Mouse (Mus musculus) MEL (cell line): ENCODE measurements at regions not wholly inside any gene's neighbourhood (a gene's known extent, or its start where the extent isn't known, plus 50 kb on each side); places are given as distances from the start of the nearest gene placed in this dataset.

Experiments used
- DNase-seq: peaks from one replicate; pipeline ENCODE4 v3.0.0; 2011; ENCODE audit warnings: low read depth, low spot score
- H3K27ac ChIP-seq: 2 replicates; pipeline ENCODE4 v1.5.1; 2012; ENCODE audit warnings: low read depth, mild to moderate bottlenecking, control low read depth, low read length, moderate library complexity; ENCODE audit not compliant: control insufficient read depth
- H3K27me3 ChIP-seq, 2 experiments: fragments of 150-350 bp in 1 of 2; sonication (generic) in 1 of 2; 2 replicates each; pipeline ENCODE4 v1.6.1; 2012; ENCODE audit warnings: low read length in 2 of 2, mild to moderate bottlenecking in 2 of 2, improper control_type of control experiment in 1 of 2, moderate library complexity in 1 of 2; ENCODE audit not compliant: insufficient read depth in 2 of 2, control insufficient read depth in 1 of 2
- H3K36me3 ChIP-seq, 2 experiments: 2 replicates each; pipeline ENCODE4 v1.6.1; 2012 to 2014; ENCODE audit warnings: low read length in 2 of 2, improper control_type of control experiment in 1 of 2, inconsistent platforms in 1 of 2, mild to moderate bottlenecking in 1 of 2; ENCODE audit not compliant: insufficient read depth in 2 of 2, control insufficient read depth in 1 of 2
- H3K4me1 ChIP-seq, 2 experiments: fragments of 150-350 bp in 1 of 2; sonication (generic) in 1 of 2; 2 replicates each; pipeline ENCODE4 v1.6.1; 2012; ENCODE audit warnings: low read length in 2 of 2, improper control_type of control experiment in 1 of 2, mild to moderate bottlenecking in 1 of 2; ENCODE audit not compliant: insufficient read depth in 2 of 2, control insufficient read depth in 1 of 2
- H3K4me3 ChIP-seq, 2 experiments: fragments of 150-350 bp in 1 of 2; sonication (generic) in 1 of 2; 2 replicates each; pipeline ENCODE4 v1.5.1; 2012; ENCODE audit warnings: low read depth in 2 of 2, low read length in 2 of 2, mild to moderate bottlenecking in 2 of 2, moderate library complexity in 2 of 2, control low read depth in 1 of 2, improper control_type of control experiment in 1 of 2; ENCODE audit not compliant: control insufficient read depth in 1 of 2, insufficient read depth in 1 of 2
- H3K79me2 ChIP-seq: 2 replicates; pipeline ENCODE4 v1.6.1; 2012; ENCODE audit warnings: mild to moderate bottlenecking, low read length, moderate library complexity; ENCODE audit not compliant: control insufficient read depth, poor library complexity, insufficient read depth
- H3K9ac ChIP-seq: 2 replicates; pipeline ENCODE4 v1.6.1; 2012; ENCODE audit warnings: low read depth, mild to moderate bottlenecking, control low read depth, low read length, moderate library complexity; ENCODE audit not compliant: control insufficient read depth, poor library complexity, severe bottlenecking
- H3K9me3 ChIP-seq: fragments of 150-350 bp; sonication (generic); replicated peaks from 2 replicates; pipeline ENCODE4 v1.6.1; 2012; ENCODE audit warnings: mild to moderate bottlenecking, low read length, improper control_type of control experiment, moderate library complexity; ENCODE audit not compliant: insufficient read depth
- BHLHE40 ChIP-seq: IDR thresholded peaks from 2 replicates; pipeline ENCODE4 v1.6.1; 2012; ENCODE audit warnings: low read depth, mild to moderate bottlenecking, inconsistent platforms, low read length, improper control_type of control experiment, borderline replicate concordance
- CHD1 ChIP-seq: IDR thresholded peaks from 2 replicates; pipeline ENCODE4 v1.6.1; 2012; ENCODE audit warnings: low read depth, mild to moderate bottlenecking, inconsistent platforms, low read length, improper control_type of control experiment
- E2F4 ChIP-seq: IDR thresholded peaks from 2 replicates; pipeline ENCODE4 v1.6.1; 2011; ENCODE audit warnings: low read depth, low read length, improper control_type of control experiment, borderline replicate concordance
- ELF1 ChIP-seq: IDR thresholded peaks from 2 replicates; pipeline ENCODE4 v1.6.1; 2014; ENCODE audit warnings: low read depth, mild to moderate bottlenecking, inconsistent platforms, low read length, improper control_type of control experiment, moderate library complexity
- GABPA ChIP-seq: IDR thresholded peaks from 2 replicates; pipeline ENCODE4 v1.6.1; 2012; ENCODE audit warnings: low read depth, mild to moderate bottlenecking, inconsistent platforms, low read length, improper control_type of control experiment, moderate library complexity
- HCFC1 ChIP-seq: IDR thresholded peaks from 2 replicates; pipeline ENCODE4 v1.6.1; 2012; ENCODE audit warnings: low read depth, mild to moderate bottlenecking, inconsistent platforms, low read length, improper control_type of control experiment, moderate library complexity
- MAX ChIP-seq: IDR thresholded peaks from 2 replicates; pipeline ENCODE4 v1.6.1; 2011; ENCODE audit warnings: low read length, improper control_type of control experiment
- MAZ ChIP-seq: IDR thresholded peaks from 2 replicates; pipeline ENCODE4 v1.6.1; 2012; ENCODE audit warnings: low read depth, mild to moderate bottlenecking, inconsistent platforms, low read length, improper control_type of control experiment
- MYB ChIP-seq: IDR thresholded peaks from 2 replicates; pipeline ENCODE4 v1.6.1; 2011; ENCODE audit warnings: mild to moderate bottlenecking, low read depth, low read length, improper control_type of control experiment
- POLR2A ChIP-seq, 2 experiments: IDR thresholded peaks; 2 replicates each; pipeline ENCODE4 v1.6.1; 2011 to 2012; ENCODE audit warnings: low read length in 2 of 2, mild to moderate bottlenecking in 2 of 2, control low read depth in 1 of 2, improper control_type of control experiment in 1 of 2, low read depth in 1 of 2, moderate library complexity in 1 of 2; ENCODE audit not compliant: control insufficient read depth in 1 of 2, insufficient read depth in 1 of 2, poor library complexity in 1 of 2
- POLR2AphosphoS2 ChIP-seq: IDR thresholded peaks from 2 replicates; pipeline ENCODE4 v1.6.1; 2011; ENCODE audit warnings: low read length, improper control_type of control experiment
- RAD21 ChIP-seq: IDR thresholded peaks from 2 replicates; pipeline ENCODE4 v1.6.1; 2011; ENCODE audit warnings: mild to moderate bottlenecking, low read depth, low read length, improper control_type of control experiment
- SMC3 ChIP-seq: IDR thresholded peaks from 2 replicates; pipeline ENCODE4 v1.6.1; 2011; ENCODE audit warnings: low read depth, low read length, improper control_type of control experiment
- TAL1 ChIP-seq: IDR thresholded peaks from 2 replicates; pipeline ENCODE4 v1.6.1; 2012; ENCODE audit warnings: mild to moderate bottlenecking, inconsistent platforms, low read length, moderate library complexity, mixed read lengths
- TCF12 ChIP-seq: IDR thresholded peaks from 2 replicates; pipeline ENCODE4 v1.6.1; 2014; ENCODE audit warnings: low read depth, mild to moderate bottlenecking, inconsistent platforms, low read length, improper control_type of control experiment, moderate library complexity
- UBTF ChIP-seq: IDR thresholded peaks from 2 replicates; pipeline ENCODE4 v1.6.1; 2012; ENCODE audit warnings: low read depth, mild to moderate bottlenecking, inconsistent platforms, low read length, improper control_type of control experiment, moderate library complexity, borderline replicate concordance; ENCODE audit not compliant: insufficient read depth
- USF2 ChIP-seq, 2 experiments: IDR thresholded peaks; 2 replicates each; pipeline ENCODE4 v1.6.1; 2011 to 2012; ENCODE audit warnings: improper control_type of control experiment in 2 of 2, low read length in 2 of 2, borderline replicate concordance in 1 of 2, inconsistent platforms in 1 of 2, low read depth in 1 of 2, mild to moderate bottlenecking in 1 of 2; ENCODE audit not compliant: insufficient read depth in 1 of 2
- ZC3H11A ChIP-seq: IDR thresholded peaks from 2 replicates; pipeline ENCODE4 v1.6.1; 2012; ENCODE audit warnings: low read depth, mild to moderate bottlenecking, inconsistent platforms, low read length, improper control_type of control experiment
- ZNF384 ChIP-seq: IDR thresholded peaks from 2 replicates; pipeline ENCODE4 v1.6.1; 2012; ENCODE audit warnings: low read depth, mild to moderate bottlenecking, inconsistent platforms, low read length, improper control_type of control experiment

DNA sequence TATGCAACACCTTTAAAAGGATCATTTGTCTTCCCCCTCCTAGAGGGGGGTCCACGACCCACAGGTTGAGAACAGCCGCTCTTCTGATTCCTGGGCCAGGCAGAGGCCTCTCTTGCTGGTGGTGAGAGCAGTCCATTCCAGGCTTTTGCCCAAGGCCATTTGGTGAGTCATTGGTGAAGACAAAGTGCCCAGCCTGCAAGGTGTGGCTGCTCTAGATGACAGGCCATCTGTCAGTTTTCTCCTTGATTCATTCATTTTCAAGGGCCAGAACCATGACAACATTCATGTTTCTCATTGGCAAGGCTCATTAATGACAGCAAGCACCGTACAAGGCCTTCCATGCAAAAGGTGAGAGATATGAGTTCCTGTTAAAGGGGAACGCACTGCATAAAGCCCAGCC is 131.2 kb upstream of the Gm26657 start:
- Histone ChIP-seq H3K27me3 (no peaks in the 10 kb centered on the region), H3K4me3 (no peak overlapping the region), H3K4me1 (no peaks in the 10 kb centered on the region), H3K79me2 (no peaks in the 10 kb centered on the region), H3K27ac (no peak overlapping the region), H3K9ac (no peak overlapping the region), H3K36me3 (no peaks in the 10 kb centered on the region), H3K9me3 (no peaks in the 10 kb centered on the region)
- no peak for TF ChIP-seq TAL1
- no peak for TF ChIP-seq GABPA
- no peak for TF ChIP-seq USF2 (IDR thresholded peaks at IDR 0.05; ENCODE audit: borderline replicate concordance in 1 of 2, insufficient read depth in 1 of 2, low read depth in 1 of 2, low read length in 2 of 2)
- no peak for TF ChIP-seq HCFC1
- no peak for TF ChIP-seq ZNF384
- no peak for TF ChIP-seq RAD21
- TF ChIP-seq CHD1, result no peak
- TF ChIP-seq POLR2A (IDR thresholded peaks at IDR 0.05; ENCODE audit: control insufficient read depth in 1 of 2, insufficient read depth in 1 of 2, low read depth in 1 of 2, low read length in 2 of 2, poor library complexity in 1 of 2), result no peak
- TF ChIP-seq MYB, result no peak
- TF ChIP-seq MAZ, result no peak
- TF ChIP-seq ELF1, result no peak
- TF ChIP-seq POLR2AphosphoS2, result no peak
- TF ChIP-seq SMC3, result no peak
- TF ChIP-seq BHLHE40, result no peak
- TF ChIP-seq E2F4, result no peak
- no peak for TF ChIP-seq UBTF
- TF ChIP-seq MAX, result no peak
- no peak for DNase-seq

- no peaks in the 10 kb centered on the region for H3K9me3 ChIP-seq
- TF ChIP-seq ZC3H11A (no peak), TCF12 (no peak), MYB (no peak), ELF1 (no peak)
- H3K4me1 ChIP-seq, result no peaks in the 10 kb centered on the region
Measured at GRCm38 (mm10) chr4:56598398-56598797, 141.5 kb upstream of the Gm26657 start.

More at GRCm38 (mm10) chr4:56598398-56598797, 141.5 kb upstream of the Gm26657 start:
- Histone ChIP-seq H3K9ac (no peak overlapping the region), H3K27ac (no peak overlapping the region), H3K4me3 (no peak overlapping the region), H3K79me2 (no peaks in the 10 kb centered on the region), H3K27me3 (no peaks in the 10 kb centered on the region), H3K36me3 (no peaks in the 10 kb centered on the region)
- DNase-seq, result no peak
